Mouse (Mus musculus) liver, adult 2 months (tissue): ENCODE measurements around the gene Dcpp1. TPM values are rescaled to one million over a fixed set of nuclear protein-coding genes. Genes with fewer than 3 reads are reported as not detected.

Experiments used
- DNase-seq: peaks from one replicate; pipeline ENCODE4 v3.0.0-alpha.2; 2011; ENCODE audit warnings: low read depth, low spot score; ENCODE audit errors: extremely low read depth
- H3K27ac ChIP-seq: fragments of 200-500 bp; replicated peaks from 2 replicates; pipeline ENCODE4 v1.5.1; 2012; ENCODE audit warnings: low read depth, mild to moderate bottlenecking, control low read depth, inconsistent platforms, low read length; ENCODE audit not compliant: insufficient read depth
- H3K27me3 ChIP-seq: fragments of 200-500 bp; 2 replicates; pipeline ENCODE4 v1.6.1; 2012; ENCODE audit warnings: mild to moderate bottlenecking, moderate library complexity, low read length, inconsistent platforms; ENCODE audit not compliant: control insufficient read depth, insufficient read depth
- H3K36me3 ChIP-seq: fragments of 200-500 bp; 2 replicates; pipeline ENCODE4 v1.6.1; 2012; ENCODE audit warnings: low read length, inconsistent platforms; ENCODE audit not compliant: control insufficient read depth, insufficient read depth
- H3K4me1 ChIP-seq: fragments of 200-500 bp; 2 replicates; pipeline ENCODE4 v1.6.1; 2011; ENCODE audit warnings: low read length; ENCODE audit not compliant: control insufficient read depth, insufficient read depth
- H3K4me3 ChIP-seq: fragments of 200-500 bp; 2 replicates; pipeline ENCODE4 v1.5.1; 2011; ENCODE audit warnings: low read depth, mild to moderate bottlenecking, control low read depth, low read length, moderate library complexity; ENCODE audit not compliant: insufficient read depth
- H3K79me2 ChIP-seq: fragments of 200-500 bp; 2 replicates; pipeline ENCODE4 v1.6.1; 2012; ENCODE audit warnings: inconsistent platforms, mild to moderate bottlenecking, low read length, moderate library complexity; ENCODE audit not compliant: control insufficient read depth, insufficient read depth
- H3K9ac ChIP-seq: fragments of 200-500 bp; 2 replicates; pipeline ENCODE4 v1.6.1; 2012; ENCODE audit warnings: low read depth, mild to moderate bottlenecking, control low read depth, inconsistent platforms, low read length
- CTCF ChIP-seq: fragments of 200-500 bp; IDR thresholded peaks from 2 replicates; pipeline ENCODE4 v1.5.1; 2011; ENCODE audit warnings: low read depth, low read length, control low read depth
- POLR2A ChIP-seq: fragments of 200-500 bp; IDR thresholded peaks from 2 replicates; pipeline ENCODE4 v1.6.1; 2011; ENCODE audit warnings: low read length, control low read depth; ENCODE audit not compliant: insufficient read depth; ENCODE audit errors: extremely low read depth
- WGBS: fragments of 180-500 bp; shearing (Covaris S2); methylation state at CpG from one replicate; pipeline ENCODE4 v1.1.7; 2018; 5-methylcytosine and 5-hydroxymethylcytosine counted together
- polyA plus RNA-seq: library from polyadenylated mRNA; depleted of rRNA; stranded (reverse); fragments of >200 nt; gene quantifications from 2 replicates; pipeline ENCODE4 v1.2.3, GENCODE M21; 2012
- total RNA-seq: library from RNA; depleted of rRNA; stranded (reverse); fragments of >200 nt; gene quantifications from 2 replicates; pipeline ENCODE4 v1.2.3, GENCODE M21; 2014

Dcpp1 gene
- total and polyA plus RNA-seq, 2 experiments: not detected

GRCm38 (mm10) chr17:23857193-23857592, 23.5 kb upstream of the Dcpp1 start:
- no peaks in the 10 kb centered on the region for H3K27me3 ChIP-seq
- DNase-seq: no peak
- no peak for TF ChIP-seq CTCF
- TF ChIP-seq POLR2A: no peak
- no peak overlapping the region for H3K9ac ChIP-seq
- H3K79me2 ChIP-seq: no peaks in the 10 kb centered on the region
- no peaks in the 10 kb centered on the region for H3K4me1 ChIP-seq
- no peaks in the 10 kb centered on the region for H3K36me3 ChIP-seq
- no peak overlapping the region for H3K4me3 ChIP-seq
- 95% methylated on average over 6 of the region's 6 CpGs for WGBS
- no peak overlapping the region for H3K27ac ChIP-seq

- WGBS: 76% methylated on average over 2 of the region's 2 CpGs
- no peaks in the 10 kb centered on the region for H3K79me2 ChIP-seq
- no peak overlapping the region for H3K9ac ChIP-seq
- no peak overlapping the region for H3K27ac ChIP-seq
- TF ChIP-seq CTCF (no peak), POLR2A (no peak)
- DNase-seq: no peak
- H3K36me3 ChIP-seq: no peaks in the 10 kb centered on the region
- no peak overlapping the region for H3K4me3 ChIP-seq
- no peaks in the 10 kb centered on the region for H3K4me1 ChIP-seq
- H3K27me3 ChIP-seq: no peaks in the 10 kb centered on the region
These were observed 22.8 kb upstream of the Dcpp1 start for GRCm38 (mm10) chr17:23857913-23858312.

GRCm38 (mm10) chr17:23862926-23863325, 17.8 kb upstream of the Dcpp1 start:
- Histone ChIP-seq H3K79me2 (no peaks in the 10 kb centered on the region), H3K4me1 (no peaks in the 10 kb centered on the region), H3K9ac (no peak overlapping the region), H3K27ac (no peak overlapping the region), H3K4me3 (no peak overlapping the region), H3K27me3 (no peaks in the 10 kb centered on the region), H3K36me3 (no peaks in the 10 kb centered on the region)
- WGBS: 93% methylated on average over 4 of the region's 4 CpGs
- TF ChIP-seq POLR2A: no peak
- no peak for TF ChIP-seq CTCF
- no peak for DNase-seq

- H3K4me3 ChIP-seq: no peak within 1 kb of the TSS
- DNase-seq: no peak
- no peak within 1 kb of the TSS for H3K9ac ChIP-seq
- no peaks in the 10 kb centered on the region for H3K79me2 ChIP-seq
- no peaks in the 10 kb centered on the region for H3K27me3 ChIP-seq
- H3K36me3 ChIP-seq: no peaks in the 10 kb centered on the region
- H3K4me1 ChIP-seq: no peaks in the 10 kb centered on the region
- H3K27ac ChIP-seq: no peak within 1 kb of the TSS
- no peak for TF ChIP-seq CTCF
- TF ChIP-seq POLR2A: no peak
- 89% methylated on average over 15 of the region's 15 CpGs for WGBS
These were observed 12.9 kb upstream of the Dcpp1 start, which contains the start of gene Prss21 for GRCm38 (mm10) chr17:23867756-23868155. Gene Prss21 (plus strand): TSS chr17:23868056.

GRCm38 (mm10) chr17:23868513-23868912, 12.2 kb upstream of the Dcpp1 start:
- no peaks in the 10 kb centered on the region for H3K36me3 ChIP-seq
- WGBS: 85% methylated on average over 11 of the region's 11 CpGs
- TF ChIP-seq POLR2A (no peak), CTCF (no peak)
- H3K9ac ChIP-seq: no peak overlapping the region
- no peak overlapping the region for H3K4me3 ChIP-seq
- H3K27ac ChIP-seq: no peak overlapping the region
- DNase-seq: no peak
- no peaks in the 10 kb centered on the region for H3K79me2 ChIP-seq
- H3K27me3 ChIP-seq: no peaks in the 10 kb centered on the region
- no peaks in the 10 kb centered on the region for H3K4me1 ChIP-seq

- no peaks in the 10 kb centered on the region for H3K27me3 ChIP-seq
- no peaks in the 10 kb centered on the region for H3K4me1 ChIP-seq
- TF ChIP-seq POLR2A (no peak), CTCF (peak; percentile 82)
These were observed 6.5 kb upstream of the Dcpp1 start for GRCm38 (mm10) chr17:23873884-23874856.

More at GRCm38 (mm10) chr17:23873884-23874856, 6.5 kb upstream of the Dcpp1 start:
- DNase-seq: peak; percentile 48
- Histone ChIP-seq H3K27ac (no peak overlapping the region), H3K79me2 (no peaks in the 10 kb centered on the region), H3K36me3 (no peaks in the 10 kb centered on the region), H3K4me3 (no peak overlapping the region), H3K9ac (no peak overlapping the region)
- WGBS: 39% methylated on average over 8 of the region's 8 CpGs
